Mouse (Mus musculus) thymus, postnatal 36 days (tissue): Measurements from ENCODE around the gene Prph2.

Experiments used
- DNase-seq, 2 experiments: peaks; one replicate each; pipeline ENCODE4 v3.0.0; 2022; ENCODE audit warnings: mixed read lengths in 2 of 2

The Prph2 gene

GRCm38 (mm10) chr17:46966892-46967291, 56.6 kb downstream of the Prph2 start:
- DNase-seq = peak; percentile 3 to 23

GRCm38 (mm10) chr17:46972603-46973002, 62.3 kb downstream of the Prph2 start:
- DNase-seq = no peak
